Mouse (Mus musculus): ENCODE results near the gene Fbxo27.
A peak's percentile ranks its signal among the peaks of the same experiment; 100 is the strongest.

The Fbxo27 gene

GRCm38 (mm10) chr7:28709454-28709853 lies 16.8 kb downstream of the Fbxo27 start:
- DNase-seq: no peak

GRCm38 (mm10) chr7:28710962-28711361 lies 18.3 kb downstream of the Fbxo27 start:
- no peak for DNase-seq

- DNase-seq: no peak
Measured at GRCm38 (mm10) chr7:28714667-28715066, 22.0 kb downstream of the Fbxo27 start.

GRCm38 (mm10) chr7:28715598-28715997 lies 22.9 kb downstream of the Fbxo27 start:
- no peak for DNase-seq

GRCm38 (mm10) chr7:28716590-28717281 lies 24.1 kb downstream of the Fbxo27 start, which contains the start of gene Fbxo17:
Gene Fbxo17 (plus strand): TSS chr7:28716804.
- DNase-seq: peak; percentile 48

- DNase-seq: no peak
Measured at GRCm38 (mm10) chr7:28717726-28718125, 25.1 kb downstream of the Fbxo27 start.

GRCm38 (mm10) chr7:28719159-28719558 lies 26.5 kb downstream of the Fbxo27 start:
- no peak for DNase-seq

- no peak for DNase-seq
Measured at GRCm38 (mm10) chr7:28719650-28720049, 27.0 kb downstream of the Fbxo27 start.

- DNase-seq: no peak
Measured at GRCm38 (mm10) chr7:28720753-28721537, 28.3 kb downstream of the Fbxo27 start.

- no peak for DNase-seq
Measured at GRCm38 (mm10) chr7:28722079-28722478, 29.4 kb downstream of the Fbxo27 start.

- no peak for DNase-seq
Measured at GRCm38 (mm10) chr7:28724613-28725012, 32.0 kb downstream of the Fbxo27 start.

- peak; percentile 62 for DNase-seq
Measured at GRCm38 (mm10) chr7:28726600-28726999, 34.0 kb downstream of the Fbxo27 start.

GRCm38 (mm10) chr7:28727649-28728340 lies 35.1 kb downstream of the Fbxo27 start:
- peak; percentile 11 for DNase-seq

- peak; percentile 93 for DNase-seq
Measured at GRCm38 (mm10) chr7:28732341-28733142, 39.9 kb downstream of the Fbxo27 start.

GRCm38 (mm10) chr7:28733211-28733610 lies 40.6 kb downstream of the Fbxo27 start:
- no peak for DNase-seq

- no peak for DNase-seq
Measured at GRCm38 (mm10) chr7:28735701-28736100, 43.1 kb downstream of the Fbxo27 start.

GRCm38 (mm10) chr7:28739829-28740228 lies 47.2 kb downstream of the Fbxo27 start:
- DNase-seq: no peak

- DNase-seq: no peak
Measured at GRCm38 (mm10) chr7:28740949-28741348, 48.3 kb downstream of the Fbxo27 start.

- DNase-seq: no peak
Measured at GRCm38 (mm10) chr7:28741368-28741708, 48.7 kb downstream of the Fbxo27 start.

- peak; percentile 99 for DNase-seq
Measured at GRCm38 (mm10) chr7:28741709-28742438, 49.2 kb downstream of the Fbxo27 start, which contains the start of the genes Mrps12 and Sars2. Gene Mrps12 (minus strand): TSS chr7:28741820. Gene Sars2 (plus strand): TSS chr7:28741992.
